Mouse (Mus musculus) kidney, adult 2 months (tissue): Measurements from ENCODE around the gene Plrg1. TPM values are rescaled to one million over a fixed set of nuclear protein-coding genes. Genes with fewer than 3 reads are reported as not detected.

Source experiments
- DNase-seq: peaks from one replicate; pipeline ENCODE4 v3.0.0; 2021
- H3K27ac ChIP-seq: fragments of 200-500 bp; 2 replicates; pipeline ENCODE4 v1.5.1; 2012; ENCODE audit warnings: low read depth, low read length, control low read depth, inconsistent platforms; ENCODE audit not compliant: insufficient read depth
- H3K27me3 ChIP-seq: fragments of 200-500 bp; replicated peaks from 2 replicates; pipeline ENCODE4 v1.6.1; 2012; ENCODE audit warnings: mild to moderate bottlenecking, moderate library complexity, low read length, inconsistent platforms; ENCODE audit not compliant: control insufficient read depth, insufficient read depth
- H3K36me3 ChIP-seq: fragments of 200-500 bp; 2 replicates; pipeline ENCODE4 v1.6.1; 2012; ENCODE audit warnings: mild to moderate bottlenecking, moderate library complexity, low read length, inconsistent platforms; ENCODE audit not compliant: control insufficient read depth, insufficient read depth
- H3K4me1 ChIP-seq: fragments of 200-500 bp; 2 replicates; pipeline ENCODE4 v1.6.1; 2011; ENCODE audit warnings: low read length; ENCODE audit not compliant: control insufficient read depth, insufficient read depth
- H3K4me3 ChIP-seq: fragments of 200-500 bp; 2 replicates; pipeline ENCODE4 v1.5.1; 2011; ENCODE audit warnings: mild to moderate bottlenecking, low read depth, low read length, control low read depth; ENCODE audit not compliant: insufficient read depth
- CTCF ChIP-seq: fragments of 200-500 bp; conservative IDR thresholded peaks from 2 replicates; pipeline ENCODE4 v1.5.1; 2011; ENCODE audit warnings: low read depth, mild to moderate bottlenecking, control low read depth, low read length, moderate library complexity, mixed read lengths; ENCODE audit not compliant: insufficient read depth, insufficient read length
- POLR2A ChIP-seq: fragments of 200-500 bp; IDR thresholded peaks from one replicate; pipeline ENCODE4 v1.6.1; 2011; ENCODE audit warnings: low read depth, low read length, control low read depth
- WGBS: fragments of 180-500 bp; shearing (Covaris S2); methylation state at CpG from one replicate; pipeline ENCODE4 v1.1.7; 2018; 5-methylcytosine and 5-hydroxymethylcytosine counted together
- polyA plus RNA-seq: library from polyadenylated mRNA; depleted of rRNA; stranded (reverse); fragments of >200 nt; gene quantifications from 2 replicates; pipeline ENCODE4 v1.2.3, GENCODE M21; 2012

The Plrg1 gene
- polyA plus RNA-seq, 1 experiment, result 33.3 TPM

DNA sequence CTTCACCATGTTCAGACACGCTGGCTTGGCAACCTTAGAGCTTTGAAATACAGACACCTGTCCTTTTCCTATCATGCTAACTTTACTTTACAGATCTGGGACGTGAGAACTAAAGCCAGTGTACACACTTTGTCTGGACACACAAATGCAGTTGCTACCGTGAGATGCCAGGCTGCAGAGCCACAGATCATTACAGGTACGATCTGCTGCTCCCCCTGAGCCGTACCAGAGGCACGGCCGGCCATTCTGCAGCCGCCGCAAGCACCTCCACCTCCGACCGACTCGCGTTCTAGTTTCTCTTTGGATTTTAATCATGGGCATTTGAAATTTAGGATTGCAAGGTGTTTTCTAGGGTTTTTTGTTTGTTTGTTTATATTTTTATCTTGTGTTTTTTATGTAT lies 13.5 kb downstream of the Plrg1 start:
- no peaks in the 10 kb centered on the region for H3K27me3 ChIP-seq

DNA sequence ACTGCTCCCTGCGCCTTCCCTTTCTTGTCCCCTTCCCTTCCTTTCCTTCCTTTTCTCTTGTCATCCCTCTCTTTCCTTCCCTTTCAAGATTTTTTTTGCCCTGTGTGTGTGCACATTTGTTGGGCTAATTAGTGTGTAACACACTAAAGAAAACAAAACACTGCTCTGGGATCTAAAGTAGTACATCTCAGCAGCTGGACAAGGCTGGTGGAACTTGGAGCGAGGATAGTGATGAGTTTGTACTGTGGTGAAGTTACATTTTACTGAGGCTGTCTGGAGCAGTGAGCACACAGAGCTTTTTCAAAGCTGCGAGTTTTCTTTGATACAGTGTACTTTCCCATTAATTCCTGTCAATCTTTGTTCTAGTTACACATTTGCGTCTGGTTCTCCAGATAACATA lies 14.9 kb downstream of the Plrg1 start:
- WGBS, result 85% methylated on average over 4 of the region's 4 CpGs
- no peaks in the 10 kb centered on the region for H3K27me3 ChIP-seq
- no peaks in the 10 kb centered on the region for H3K4me1 ChIP-seq
- no peak for TF ChIP-seq POLR2A
- no peak for TF ChIP-seq CTCF
- H3K27ac ChIP-seq, result no peak overlapping the region
- H3K36me3 ChIP-seq, result peaks cover 5% of the 10 kb centered on the region
- DNase-seq, result no peak
- H3K4me3 ChIP-seq, result no peak overlapping the region

More for the DNA sequence above, 13.5 kb downstream of the Plrg1 start:
- DNase-seq, result no peak
- no peak for TF ChIP-seq CTCF
- H3K4me1 ChIP-seq, result no peaks in the 10 kb centered on the region
- no peak overlapping the region for H3K4me3 ChIP-seq
- peaks cover 5% of the 10 kb centered on the region for H3K36me3 ChIP-seq
- H3K27ac ChIP-seq, result no peak overlapping the region
- WGBS, result 95% methylated on average over 13 of the region's 13 CpGs

DNA sequence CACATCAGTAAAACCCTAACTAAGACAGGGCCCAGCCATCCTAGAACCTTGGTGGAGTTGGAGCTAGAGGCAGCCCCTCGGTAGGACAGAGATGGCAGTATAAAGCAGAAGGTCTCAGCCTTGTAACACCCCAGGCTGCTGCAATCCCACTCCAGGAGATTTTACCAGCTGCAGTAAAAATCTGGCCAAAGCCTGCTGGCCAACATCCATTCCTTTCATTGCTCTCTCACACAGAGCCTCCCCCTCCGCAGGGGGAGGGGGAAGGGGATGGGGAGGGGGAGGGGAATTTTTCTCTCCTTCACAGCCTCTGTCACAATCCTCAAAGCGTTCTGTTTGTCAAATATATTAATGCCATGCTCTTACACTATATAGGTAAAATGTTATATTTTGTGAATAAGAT lies 21.2 kb downstream of the Plrg1 start:
- WGBS, result 18% methylated on average over 3 of the region's 3 CpGs
- H3K27me3 ChIP-seq, result no peaks in the 10 kb centered on the region
- H3K4me3 ChIP-seq, result no peak overlapping the region
- H3K36me3 ChIP-seq, result peaks cover 3% of the 10 kb centered on the region; the same call in 1 of the 2 replicates
- TF ChIP-seq CTCF, result no peak
- no peak for TF ChIP-seq POLR2A
- H3K4me1 ChIP-seq, result no peaks in the 10 kb centered on the region
- no peak overlapping the region for H3K27ac ChIP-seq
- no peak for DNase-seq

DNA sequence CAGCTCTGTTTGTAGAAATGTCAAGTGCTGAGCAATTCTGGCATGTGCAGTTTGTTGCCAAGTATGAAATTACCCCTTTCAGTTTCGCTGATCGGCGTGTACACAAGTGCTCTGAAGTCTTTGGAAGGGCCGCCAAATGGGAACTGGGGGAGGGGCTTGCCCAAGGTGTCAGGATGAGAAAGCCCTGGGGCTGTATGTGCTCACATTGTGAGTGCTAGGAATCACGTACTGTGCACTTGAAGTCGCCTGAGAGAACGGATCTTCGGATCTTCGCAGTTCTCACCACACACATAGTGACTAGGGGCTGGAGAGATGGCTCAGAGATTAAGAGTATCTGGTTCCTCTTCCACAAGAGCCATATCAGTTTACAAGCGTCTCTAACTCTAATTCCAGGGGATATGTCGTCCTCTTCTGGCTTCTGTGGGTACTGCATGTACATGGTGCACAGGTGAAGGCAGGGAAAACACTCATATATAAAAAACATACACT lies 25.3 kb downstream of the Plrg1 start:
- H3K4me1 ChIP-seq, result no peaks in the 10 kb centered on the region
- TF ChIP-seq POLR2A (no peak), CTCF (peak; percentile 52)
- DNase-seq, result peak; percentile 61
- H3K27ac ChIP-seq, result no peak overlapping the region
- H3K4me3 ChIP-seq, result peak overlapping the region; percentile 21
- H3K36me3 ChIP-seq, result no peaks in the 10 kb centered on the region
- H3K27me3 ChIP-seq, result no peaks in the 10 kb centered on the region
- WGBS, result 2% methylated on average over 11 of the region's 11 CpGs

DNA sequence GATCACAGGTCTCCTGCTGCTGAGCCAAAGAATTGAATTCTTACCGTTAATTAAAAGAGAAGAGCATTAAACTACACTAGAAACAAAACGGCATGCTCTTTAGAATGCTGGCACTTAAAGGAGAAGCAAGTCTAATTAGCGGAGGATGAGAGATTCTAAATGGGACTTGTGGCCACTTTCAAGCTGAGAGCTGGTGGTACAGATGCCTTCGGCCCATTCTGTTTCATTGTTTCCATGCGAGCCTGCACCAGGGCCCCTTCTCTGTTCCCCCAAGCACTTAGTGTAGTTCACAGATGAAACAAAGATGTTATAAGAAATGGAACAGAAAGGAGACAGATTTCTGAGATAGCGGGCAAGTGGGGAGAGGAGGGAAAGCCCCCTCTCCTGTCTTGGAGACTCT lies 42.3 kb downstream of the Plrg1 start:
- no peak for DNase-seq
- WGBS, result 85% methylated on average over 6 of the region's 6 CpGs
- Histone ChIP-seq H3K27ac (no peak overlapping the region), H3K27me3 (no peaks in the 10 kb centered on the region; the same call in 1 of the 2 replicates), H3K4me1 (no peaks in the 10 kb centered on the region), H3K4me3 (no peak overlapping the region), H3K36me3 (no peaks in the 10 kb centered on the region)
- TF ChIP-seq CTCF (no peak), POLR2A (no peak)

DNA sequence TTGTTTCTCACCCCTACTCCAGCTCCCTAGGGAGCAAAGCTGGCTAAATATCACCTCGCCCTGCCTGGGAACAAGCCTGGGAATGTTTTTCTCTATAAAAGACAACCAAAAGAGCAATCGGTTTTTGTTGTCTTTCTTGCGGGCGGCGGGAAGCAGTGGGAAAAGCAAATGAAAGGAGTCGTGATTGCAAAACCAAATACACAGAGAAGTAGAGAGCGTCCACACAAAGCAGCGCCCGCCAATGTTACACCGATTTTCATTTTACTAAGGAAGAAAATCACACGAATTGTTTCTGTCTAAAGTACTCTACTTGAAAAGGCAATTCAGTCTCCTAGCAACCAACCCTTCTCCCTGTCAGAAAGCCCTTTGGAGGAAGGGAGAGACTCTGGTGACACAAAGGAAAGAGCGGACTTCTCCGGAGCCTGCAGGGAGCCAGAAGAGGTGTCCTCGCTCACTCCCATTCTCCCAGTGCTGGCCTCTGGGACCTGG lies 43.3 kb downstream of the Plrg1 start:
- no peak for DNase-seq
- WGBS, result 13% methylated on average over 14 of the region's 14 CpGs
- Histone ChIP-seq H3K4me1 (no peaks in the 10 kb centered on the region), H3K27me3 (no peaks in the 10 kb centered on the region; the same call in 1 of the 2 replicates), H3K4me3 (no peak overlapping the region), H3K36me3 (no peaks in the 10 kb centered on the region), H3K27ac (no peak overlapping the region)
- no peak for TF ChIP-seq POLR2A
- TF ChIP-seq CTCF, result no peak

DNA sequence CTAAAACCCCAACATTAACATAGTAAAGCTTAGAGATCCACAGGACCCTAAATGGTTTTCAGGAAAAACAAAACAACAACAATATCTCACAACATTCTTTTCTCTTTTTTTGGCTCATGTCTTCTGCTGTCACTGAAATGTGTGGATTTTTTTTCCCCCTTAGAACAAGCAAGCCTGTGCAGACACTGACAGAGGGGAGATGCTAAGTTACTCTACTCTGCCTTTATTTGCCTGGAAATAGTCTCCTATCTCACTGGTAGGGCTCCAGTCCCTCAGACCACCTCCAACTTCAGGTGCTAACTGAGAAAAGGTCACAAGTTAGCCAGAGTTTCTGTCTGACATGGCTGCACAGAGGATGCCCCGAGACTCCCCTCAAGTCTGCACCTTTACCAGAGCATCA lies 43.8 kb downstream of the Plrg1 start:
- 85% methylated on average over 1 of the region's 1 CpGs for WGBS
- TF ChIP-seq POLR2A (no peak), CTCF (no peak)
- DNase-seq, result no peak
- Histone ChIP-seq H3K27ac (no peak overlapping the region), H3K4me1 (no peaks in the 10 kb centered on the region), H3K36me3 (no peaks in the 10 kb centered on the region), H3K4me3 (no peak overlapping the region), H3K27me3 (no peaks in the 10 kb centered on the region; the same call in 1 of the 2 replicates)
